Mouse (Mus musculus) embryonic facial prominence, embryonic 12.5 days (tissue): Measurements from ENCODE around the gene Slc39a13. TPM values are rescaled to one million over a fixed set of nuclear protein-coding genes. Genes with fewer than 3 reads are reported as not detected.

ENCODE experiments used
- ATAC-seq: fragments of 200-750 bp; cut with Nextera tagmentation; 2 replicates; pipeline ENCODE4 v1.8.0; 2017; ENCODE audit not compliant: insufficient number of reproducible peaks, insufficient read depth, low FRiP score, low TSS enrichment
- H3K27ac ChIP-seq: fragments of 300-500 bp; sonication (generic); 2 replicates; pipeline ENCODE4 v1.5.1; 2016; ENCODE audit warnings: mild to moderate bottlenecking
- H3K27me3 ChIP-seq: fragments of 300-500 bp; sonication (generic); 2 replicates; pipeline ENCODE4 v1.6.1; 2016; ENCODE audit warnings: mild to moderate bottlenecking, moderate library complexity
- H3K36me3 ChIP-seq: fragments of 300-500 bp; sonication (generic); 2 replicates; pipeline ENCODE4 v1.6.1; 2016; ENCODE audit warnings: mild to moderate bottlenecking
- H3K4me1 ChIP-seq: fragments of 300-500 bp; sonication (generic); 2 replicates; pipeline ENCODE4 v1.6.1; 2016
- H3K4me2 ChIP-seq: fragments of 300-500 bp; sonication (generic); replicated peaks from 2 replicates; pipeline ENCODE4 v1.6.1; 2016; ENCODE audit warnings: mild to moderate bottlenecking, moderate library complexity
- H3K4me3 ChIP-seq: fragments of 300-500 bp; sonication (generic); 2 replicates; pipeline ENCODE4 v1.5.1; 2016; ENCODE audit warnings: mild to moderate bottlenecking
- H3K9ac ChIP-seq: fragments of 300-500 bp; sonication (generic); 2 replicates; pipeline ENCODE4 v1.6.1; 2016; ENCODE audit warnings: mild to moderate bottlenecking, moderate library complexity
- H3K9me3 ChIP-seq: fragments of 300-500 bp; sonication (generic); 2 replicates; pipeline ENCODE4 v1.6.1; 2016; ENCODE audit warnings: mild to moderate bottlenecking, moderate library complexity
- WGBS: fragments of 180-500 bp; shearing (Covaris S2); methylation state at CpG from one replicate; pipeline ENCODE4 v1.1.7; 2016; 5-methylcytosine and 5-hydroxymethylcytosine counted together
- polyA plus RNA-seq: library from polyadenylated mRNA; unstranded; fragments of >200 nt; fragmentation: Nextera tagmentation; extraction: Ambion mirVana; gene quantifications from 2 replicates; pipeline ENCODE4 v1.2.1, GENCODE M21; 2016

Slc39a13 gene
- polyA plus RNA-seq, 1 experiment from 2014 or later = 41.9 TPM

- Histone ChIP-seq H3K9me3 (no peaks in the 10 kb centered on the region), H3K4me1 (no peaks in the 10 kb centered on the region), H3K4me2 (no peak overlapping the region), H3K27me3 (no peaks in the 10 kb centered on the region), H3K4me3 (no peak overlapping the region), H3K9ac (no peak overlapping the region), H3K27ac (no peak overlapping the region), H3K36me3 (peaks cover 72% of the 10 kb centered on the region)
- 82% methylated on average over 4 of the region's 4 CpGs for WGBS
- ATAC-seq = no peak
Observed at GRCm38 (mm10) chr2:91015386-91015785, 54.8 kb downstream of the Slc39a13 start.

- no peak overlapping the region for H3K4me3 ChIP-seq
- no peaks in the 10 kb centered on the region for H3K9me3 ChIP-seq
- no peak for ATAC-seq
- H3K36me3 ChIP-seq = peaks cover 74% of the 10 kb centered on the region
- H3K4me2 ChIP-seq = no peak overlapping the region
- no peaks in the 10 kb centered on the region for H3K27me3 ChIP-seq
- H3K4me1 ChIP-seq = no peaks in the 10 kb centered on the region
- WGBS = 97% methylated on average over 2 of the region's 2 CpGs
- no peak overlapping the region for H3K9ac ChIP-seq
- no peak overlapping the region for H3K27ac ChIP-seq
Observed at GRCm38 (mm10) chr2:91013881-91014280, 56.3 kb downstream of the Slc39a13 start.

Other genes starting within 250 kb of the Slc39a13 start
- 191 and 198 TPM in 2 replicates for gene Mtch2, start 223.3 kb downstream of the Slc39a13 start, polyA plus RNA-seq
- gene C1qtnf4, start 184.6 kb downstream of the Slc39a13 start, polyA plus RNA-seq = 21.8 and 25.9 TPM in 2 replicates
- gene Kbtbd4, start 165.7 kb downstream of the Slc39a13 start, polyA plus RNA-seq = 51.1 and 53.7 TPM in 2 replicates
- gene Ndufs3, start 165.6 kb downstream of the Slc39a13 start, polyA plus RNA-seq = 208 and 212 TPM in 2 replicates
- gene Celf1, start 130.0 kb downstream of the Slc39a13 start, polyA plus RNA-seq = 113 and 116 TPM in 2 replicates
- 6.6 and 8.3 TPM in 2 replicates for gene Rapsn, start 34.8 kb downstream of the Slc39a13 start, polyA plus RNA-seq
- gene Psmc3, start 16.4 kb downstream of the Slc39a13 start, polyA plus RNA-seq = 307 and 326 TPM in 2 replicates
- gene Spi1, start 12.0 kb upstream of the Slc39a13 start, polyA plus RNA-seq = 4.0 and 4.9 TPM in 2 replicates
- 0.09 and 0.31 TPM in 2 replicates for gene Mybpc3, start 47.7 kb upstream of the Slc39a13 start, polyA plus RNA-seq
- 17.5 and 18.1 TPM in 2 replicates for gene Madd, start 113.4 kb upstream of the Slc39a13 start, polyA plus RNA-seq
- 1.1 and 1.3 TPM in 2 replicates for gene Nr1h3, start 132.4 kb upstream of the Slc39a13 start, polyA plus RNA-seq
- gene Acp2, start 132.5 kb upstream of the Slc39a13 start, polyA plus RNA-seq = 32.0 and 32.6 TPM in 2 replicates
- gene Ddb2, start 166.6 kb upstream of the Slc39a13 start, polyA plus RNA-seq = 17.5 and 18.1 TPM in 2 replicates
- 39.9 and 40.9 TPM in 2 replicates for gene Pacsin3, start 185.5 kb upstream of the Slc39a13 start, polyA plus RNA-seq
- gene Arfgap2, start 194.6 kb upstream of the Slc39a13 start, polyA plus RNA-seq = 93.0 and 95.9 TPM in 2 replicates